Mouse (Mus musculus): ENCODE data around the gene Scnn1a. TPM values are rescaled to one million over a fixed set of nuclear protein-coding genes. Genes with fewer than 3 reads are reported as not detected.

Scnn1a gene
- polyA plus RNA-seq, 1 experiment from 2014 or later: 2.6 TPM

DNA sequence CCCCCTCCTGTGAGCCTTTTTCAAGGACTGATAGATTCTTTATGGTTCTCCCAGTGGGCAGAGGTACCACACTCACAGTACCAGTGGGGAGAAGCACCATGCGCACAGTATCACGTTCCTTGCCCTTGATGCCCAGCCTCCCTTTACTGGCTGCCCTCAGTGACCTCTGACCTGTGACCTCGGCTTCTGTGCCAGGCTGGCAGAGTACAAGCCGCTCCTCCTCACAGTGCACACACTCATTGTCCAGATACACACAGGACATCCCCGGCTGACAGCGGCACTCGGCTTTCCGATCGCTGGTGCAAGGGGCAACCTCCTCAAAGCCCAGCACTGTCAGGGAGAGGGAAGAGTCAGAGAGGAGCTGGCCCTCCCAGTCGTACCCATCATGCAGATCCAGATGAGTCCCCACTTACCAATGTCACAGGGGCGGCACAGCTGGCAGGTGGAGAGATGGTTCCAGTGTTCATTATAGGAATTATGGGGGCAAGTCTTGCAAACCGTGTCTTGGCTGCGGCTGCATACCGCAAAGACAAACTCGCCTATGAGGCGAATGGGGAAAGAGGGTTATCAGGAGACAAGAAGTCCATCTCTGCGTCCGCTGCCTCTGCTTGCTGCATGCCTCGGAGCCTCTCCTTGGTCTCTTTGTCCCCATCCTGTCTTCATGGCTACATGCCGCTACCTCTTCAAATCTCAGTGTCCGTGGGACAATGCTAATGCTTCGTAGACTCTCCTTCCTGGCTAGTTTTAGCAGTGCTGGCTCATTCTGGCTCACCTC, 7.7 kb upstream of the Scnn1a start:
- peaks cover 25% of the 10 kb centered on the region for H3K4me1 ChIP-seq (replicated peaks)
- H3K27me3 ChIP-seq (replicated peaks): no peaks in the 10 kb centered on the region
- H3K9me3 ChIP-seq: no peaks in the 10 kb centered on the region
- H3K4me3 ChIP-seq (replicated peaks): peak overlapping the region; percentile 62
- no peak for ATAC-seq
- WGBS: 46% methylated on average over 22 of the region's 22 CpGs
- H3K9ac ChIP-seq: peak overlapping the region; percentile 76
- peak overlapping the region; percentile 68 for H3K4me2 ChIP-seq (replicated peaks)
- peak overlapping the region; percentile 65 for H3K27ac ChIP-seq
- peaks cover 4% of the 10 kb centered on the region; the same call in 1 of the 2 replicates for H3K36me3 ChIP-seq

DNA sequence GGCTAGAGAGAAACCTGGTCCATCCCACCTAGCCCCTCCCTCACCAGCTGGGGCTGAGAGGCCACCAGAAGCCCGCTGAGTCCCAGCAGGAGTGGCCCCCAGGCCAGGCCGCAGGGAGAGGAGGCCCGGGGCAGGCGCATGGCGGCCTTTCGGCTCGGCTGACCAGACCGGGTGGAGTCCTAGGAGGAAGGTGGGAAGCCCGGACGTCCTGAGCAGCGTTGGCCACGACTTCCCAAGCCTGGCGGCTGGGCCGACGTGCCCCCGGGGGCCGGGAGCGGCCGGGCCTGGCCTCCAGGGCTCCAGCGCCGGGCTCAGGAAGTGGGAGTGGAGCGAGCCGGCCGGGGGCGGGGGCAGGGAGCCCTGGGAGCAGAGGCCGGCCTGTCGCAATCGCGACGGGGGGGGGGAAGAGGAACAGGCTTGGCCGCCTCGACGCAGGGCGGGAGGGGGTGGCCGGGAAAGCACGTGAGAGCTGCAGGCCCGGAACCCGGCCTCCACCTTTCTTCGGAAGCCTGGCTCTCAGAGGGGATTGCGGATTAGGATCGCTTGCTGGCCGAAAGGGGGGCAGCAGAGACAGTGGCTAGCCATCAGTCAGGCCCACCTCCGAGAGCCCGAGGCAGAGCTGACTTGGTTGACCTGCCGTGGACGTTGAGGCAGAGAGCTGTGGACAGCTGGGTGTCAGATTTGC, 6.8 kb upstream of the Scnn1a start, which contains the start of gene Ltbr:
Gene Ltbr (minus strand): TSS at position 340 of the 685 bp plus-strand sequence.
- Histone ChIP-seq H3K36me3 (no peaks in the 10 kb centered on the region), H3K9ac (peak within 1 kb of the TSS; percentile 76), H3K4me1 (replicated peaks) (peaks cover 25% of the 10 kb centered on the region), H3K4me3 (replicated peaks) (peak within 1 kb of the TSS; percentile 62), H3K9me3 (no peaks in the 10 kb centered on the region), H3K27me3 (replicated peaks) (no peaks in the 10 kb centered on the region), H3K4me2 (replicated peaks) (peak within 1 kb of the TSS; percentile 68), H3K27ac (peak within 1 kb of the TSS; percentile 65)
- peak; percentile 96 for ATAC-seq
- WGBS: 1% methylated on average over 45 of the region's 46 CpGs

DNA sequence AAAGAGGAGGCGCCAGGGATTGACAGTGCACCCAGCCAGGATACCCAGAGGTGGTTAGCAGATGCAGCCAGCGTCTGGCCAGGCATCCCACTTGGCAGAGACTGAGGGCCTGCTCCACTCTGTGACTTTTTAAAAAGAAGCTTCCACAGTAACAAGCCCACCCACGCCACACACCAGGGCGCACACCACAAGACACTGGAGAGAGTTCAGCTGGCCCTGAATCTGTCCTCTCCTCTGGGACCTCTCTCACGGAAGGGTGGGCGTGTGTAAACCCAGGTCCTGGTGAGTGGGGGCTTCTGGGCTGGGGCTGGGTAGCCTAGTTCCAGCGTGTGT, 6.3 kb upstream of the Scnn1a start:
- ATAC-seq: no peak; the same call in 1 of the 2 replicates
- H3K27ac ChIP-seq: peak overlapping the region; percentile 65
- H3K4me1 ChIP-seq (replicated peaks): peaks cover 24% of the 10 kb centered on the region
- no peaks in the 10 kb centered on the region for H3K9me3 ChIP-seq
- H3K27me3 ChIP-seq (replicated peaks): no peaks in the 10 kb centered on the region
- H3K9ac ChIP-seq: peak overlapping the region; percentile 76
- peak overlapping the region; percentile 68 for H3K4me2 ChIP-seq (replicated peaks)
- peak overlapping the region; percentile 62 for H3K4me3 ChIP-seq (replicated peaks)
- H3K36me3 ChIP-seq: no peaks in the 10 kb centered on the region
- WGBS: 49% methylated on average over 7 of the region's 7 CpGs

DNA sequence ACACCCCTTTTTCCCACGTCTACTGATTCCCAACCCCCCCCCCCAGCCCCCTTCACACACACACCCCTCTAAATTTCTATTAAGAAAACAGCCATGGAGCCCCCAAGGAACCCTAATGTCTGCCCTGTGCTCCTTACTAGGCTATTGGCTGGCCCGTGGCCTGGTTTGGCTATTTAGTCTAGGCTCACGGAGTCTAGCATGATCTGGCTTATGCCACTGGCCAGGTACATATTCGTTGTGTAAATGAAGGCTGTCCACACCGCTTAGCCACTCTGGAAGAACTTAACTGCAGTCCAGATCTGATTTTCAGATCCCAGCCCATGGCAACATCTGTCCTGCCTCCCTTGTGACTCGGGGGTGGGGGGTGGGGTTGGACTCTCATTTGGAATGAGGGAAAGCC, 5.7 kb upstream of the Scnn1a start:
- H3K4me3 ChIP-seq (replicated peaks): no peak overlapping the region
- no peak overlapping the region for H3K9ac ChIP-seq
- ATAC-seq: no peak
- H3K9me3 ChIP-seq: no peaks in the 10 kb centered on the region
- H3K4me1 ChIP-seq (replicated peaks): peaks cover 21% of the 10 kb centered on the region
- H3K4me2 ChIP-seq (replicated peaks): peak overlapping the region; percentile 68; the same call in 1 of the 2 replicates
- H3K27me3 ChIP-seq (replicated peaks): no peaks in the 10 kb centered on the region
- WGBS: 78% methylated on average over 6 of the region's 6 CpGs
- no peak overlapping the region for H3K27ac ChIP-seq
- H3K36me3 ChIP-seq: no peaks in the 10 kb centered on the region

DNA sequence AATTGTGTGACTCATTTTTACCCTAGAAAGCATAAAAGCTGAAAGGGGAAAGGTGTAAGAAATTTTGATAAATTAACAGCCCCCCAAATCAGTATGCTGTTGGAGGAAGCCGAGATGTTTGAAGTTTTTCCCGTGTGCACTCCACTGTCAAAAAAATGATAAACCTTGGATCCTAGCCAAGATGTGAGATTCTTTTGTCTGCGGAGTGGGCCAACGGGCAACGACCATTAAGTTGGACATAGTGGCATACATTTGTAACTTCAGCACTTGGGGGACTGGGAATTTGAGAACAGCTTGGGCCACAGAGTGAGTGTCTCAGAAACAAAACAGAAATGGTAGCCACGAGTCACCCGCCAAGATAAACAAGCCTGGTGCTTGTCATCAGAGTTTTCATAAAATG, 3.4 kb upstream of the Scnn1a start:
- no peak overlapping the region for H3K9ac ChIP-seq
- peaks cover 16% of the 10 kb centered on the region for H3K27me3 ChIP-seq (replicated peaks)
- H3K4me2 ChIP-seq (replicated peaks): no peak overlapping the region
- WGBS: 47% methylated on average over 7 of the region's 7 CpGs
- no peak for ATAC-seq
- peaks cover 23% of the 10 kb centered on the region for H3K4me1 ChIP-seq (replicated peaks)
- H3K36me3 ChIP-seq: no peaks in the 10 kb centered on the region
- H3K27ac ChIP-seq: no peak overlapping the region
- no peak overlapping the region for H3K4me3 ChIP-seq (replicated peaks)
- no peaks in the 10 kb centered on the region for H3K9me3 ChIP-seq

DNA sequence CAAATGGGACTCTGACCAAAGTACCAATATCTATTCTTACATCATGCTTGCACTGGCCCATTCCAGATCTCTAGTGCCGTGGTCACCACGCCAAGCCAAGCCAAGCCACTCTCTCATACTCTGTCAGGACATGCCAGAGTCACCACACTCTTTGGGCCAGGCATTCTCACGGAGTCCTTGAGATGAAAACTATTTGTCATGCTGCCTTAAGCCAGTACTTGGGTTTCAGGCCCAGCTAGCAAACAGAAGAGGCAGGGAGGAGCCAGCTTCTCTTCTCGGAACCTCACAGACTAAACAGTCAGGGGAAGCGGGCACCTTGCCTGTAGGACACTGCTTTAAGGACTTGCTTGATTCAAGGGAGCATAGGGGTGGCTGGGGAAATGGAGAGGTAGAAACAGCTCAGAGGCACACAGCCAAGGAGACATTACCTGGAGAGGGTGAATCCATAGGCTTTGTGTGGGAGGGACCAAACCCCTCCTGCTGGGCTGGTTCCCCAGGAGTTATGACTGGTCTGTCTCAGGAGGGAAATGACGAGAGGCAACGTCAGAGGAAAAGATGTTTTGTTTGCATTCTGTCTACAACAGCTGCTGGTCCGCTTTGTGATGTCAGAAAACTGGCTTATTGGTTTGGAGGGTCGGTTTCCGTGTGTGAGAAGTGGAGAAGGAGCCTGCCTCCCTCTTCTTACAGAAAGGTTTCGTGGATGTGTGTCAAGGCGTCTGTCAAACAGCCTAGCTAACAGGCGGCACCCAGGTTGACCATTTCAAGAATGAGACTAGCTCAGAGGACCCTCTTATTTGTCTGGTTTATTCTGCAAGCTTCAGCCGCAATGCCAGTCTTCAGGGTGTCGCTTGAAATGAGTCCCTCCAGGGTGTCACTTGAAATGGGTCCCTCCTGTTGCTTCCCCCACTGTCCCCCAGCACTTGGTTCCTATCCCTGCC, 1.2 kb upstream of the Scnn1a start:
- Histone ChIP-seq H3K9ac (no peak overlapping the region), H3K9me3 (no peaks in the 10 kb centered on the region), H3K27me3 (replicated peaks) (peaks cover 20% of the 10 kb centered on the region), H3K36me3 (no peaks in the 10 kb centered on the region), H3K4me2 (replicated peaks) (no peak overlapping the region), H3K4me3 (replicated peaks) (no peak overlapping the region), H3K27ac (0 out of 2 replicates have a peak overlapping the region, but pooled peaks have one; percentile 6), H3K4me1 (replicated peaks) (peaks cover 10% of the 10 kb centered on the region)
- ATAC-seq: no peak
- 61% methylated on average over 15 of the region's 15 CpGs for WGBS

DNA sequence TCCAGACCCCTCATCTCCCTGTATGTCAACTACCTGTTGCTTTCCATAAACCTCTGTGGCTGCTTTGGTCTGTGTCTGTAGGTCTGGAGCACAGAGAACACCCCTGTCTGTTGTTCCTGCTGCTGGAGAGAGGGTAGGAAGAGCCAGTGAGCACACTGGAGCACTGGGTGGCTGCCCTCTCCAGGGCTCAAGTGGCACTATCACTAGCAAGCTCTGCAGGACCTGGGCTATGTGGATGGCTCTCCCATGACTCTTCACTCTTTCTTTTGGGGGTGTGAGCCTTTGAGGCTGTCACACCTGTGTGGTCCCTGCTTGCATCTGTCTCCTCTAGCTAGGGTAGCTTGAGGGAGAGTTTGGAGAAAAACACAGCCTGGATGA, 551 bp upstream of the Scnn1a start:
- Histone ChIP-seq H3K4me3 (replicated peaks) (no peak overlapping the region), H3K4me2 (replicated peaks) (no peak overlapping the region), H3K36me3 (no peaks in the 10 kb centered on the region), H3K27ac (no peak overlapping the region), H3K27me3 (replicated peaks) (peaks cover 20% of the 10 kb centered on the region), H3K9me3 (no peaks in the 10 kb centered on the region), H3K4me1 (replicated peaks) (peaks cover 8% of the 10 kb centered on the region; the same call in 1 of the 2 replicates), H3K9ac (no peak overlapping the region)
- no peak for ATAC-seq

DNA sequence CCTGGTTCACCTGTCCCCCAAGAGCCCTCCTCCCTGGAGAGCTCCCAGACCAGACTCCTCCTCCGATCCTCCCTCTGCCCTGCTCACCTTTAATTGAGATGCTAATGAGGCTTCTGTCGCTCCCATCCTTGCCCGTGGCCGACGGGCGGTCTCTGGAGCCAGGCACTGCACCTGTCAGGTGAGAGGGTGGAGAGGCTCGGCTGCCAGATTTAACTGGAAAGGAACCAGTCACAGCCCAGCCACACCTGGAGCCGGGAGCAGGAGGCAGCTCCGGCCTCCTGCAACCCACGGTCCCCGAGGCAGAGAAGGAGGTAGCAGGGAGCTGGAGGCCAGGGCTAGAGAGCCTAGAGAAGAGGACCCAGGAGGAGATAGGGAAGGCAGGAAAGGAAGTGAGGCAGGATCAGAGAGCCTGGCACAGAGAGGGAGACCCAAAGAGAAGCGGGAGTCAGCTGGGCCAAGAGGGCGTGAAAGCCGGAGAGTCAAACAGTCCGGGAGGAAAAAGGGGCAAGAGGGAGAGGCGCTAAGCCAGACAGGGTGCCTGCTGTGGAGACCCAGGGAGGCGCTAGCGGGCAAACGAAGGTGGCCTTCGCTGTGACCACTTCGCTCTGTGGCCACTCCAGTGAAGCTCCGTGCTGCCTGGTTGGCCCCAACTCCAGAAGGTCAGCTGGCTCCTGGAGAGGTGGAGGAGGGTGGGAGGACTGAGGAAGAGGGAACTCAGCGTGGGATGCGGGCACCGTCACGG, 826 bp downstream of the Scnn1a start:
- ATAC-seq: 0 out of 2 replicates have a peak, but pooled peaks have one; percentile 19
- H3K4me2 ChIP-seq (replicated peaks): 0 out of 2 replicates have a peak overlapping the region, but pooled peaks have one; percentile 16
- no peaks in the 10 kb centered on the region for H3K36me3 ChIP-seq
- no peak overlapping the region for H3K27ac ChIP-seq
- WGBS: 21% methylated on average over 26 of the region's 26 CpGs
- H3K9me3 ChIP-seq: no peaks in the 10 kb centered on the region
- H3K9ac ChIP-seq: no peak overlapping the region
- peaks cover 20% of the 10 kb centered on the region for H3K27me3 ChIP-seq (replicated peaks)
- H3K4me1 ChIP-seq (replicated peaks): peaks cover 8% of the 10 kb centered on the region; the same call in 1 of the 2 replicates
- H3K4me3 ChIP-seq (replicated peaks): no peak overlapping the region

DNA sequence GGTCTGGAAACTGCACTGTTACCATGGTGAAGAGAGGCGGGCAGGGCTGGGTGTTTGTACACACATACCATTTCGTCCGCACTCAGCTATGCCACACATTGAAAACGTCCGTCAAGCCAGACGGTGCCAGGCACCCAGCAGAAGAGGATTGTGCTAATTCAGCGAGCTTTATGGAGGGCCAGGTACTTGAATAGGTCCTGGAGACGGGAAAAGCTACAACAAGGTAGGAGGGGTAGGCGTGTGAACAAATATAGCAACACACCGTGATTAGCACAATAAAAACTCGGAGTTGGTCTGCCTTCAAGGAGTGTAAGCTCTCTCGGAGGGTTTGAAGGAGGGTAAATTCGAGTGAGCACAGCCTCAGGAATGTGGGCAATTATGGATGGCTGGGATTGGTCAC, 2.3 kb downstream of the Scnn1a start:
- Histone ChIP-seq H3K4me3 (replicated peaks) (no peak overlapping the region), H3K27ac (no peak overlapping the region)

DNA sequence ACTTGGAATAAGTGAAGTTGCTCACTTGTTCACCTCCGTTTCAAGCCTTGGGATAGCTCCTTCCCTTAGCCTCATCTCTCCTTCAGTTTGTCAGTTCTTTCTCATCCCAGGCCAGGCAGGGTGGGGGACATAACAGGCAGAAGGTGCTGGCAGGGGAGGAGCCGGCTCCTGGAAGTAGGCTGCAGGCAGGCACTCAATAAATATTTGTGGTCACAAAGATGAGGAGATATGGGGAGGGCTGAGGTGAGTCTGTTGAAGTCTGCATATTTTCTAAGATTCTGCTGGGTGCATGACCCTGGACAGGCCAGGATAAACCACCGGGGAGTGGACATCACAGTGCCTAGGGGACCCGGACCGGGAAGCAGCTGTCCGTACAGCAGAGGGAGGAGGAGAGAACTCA, 3.1 kb downstream of the Scnn1a start:
- H3K36me3 ChIP-seq: no peaks in the 10 kb centered on the region
- WGBS: 42% methylated on average over 6 of the region's 6 CpGs
- no peak overlapping the region for H3K9ac ChIP-seq
- H3K27me3 ChIP-seq (replicated peaks): peaks cover 20% of the 10 kb centered on the region
- no peak for ATAC-seq
- H3K9me3 ChIP-seq: no peaks in the 10 kb centered on the region
- no peak overlapping the region for H3K27ac ChIP-seq
- no peak overlapping the region for H3K4me3 ChIP-seq (replicated peaks)
- no peak overlapping the region for H3K4me2 ChIP-seq (replicated peaks)
- peaks cover 8% of the 10 kb centered on the region; the same call in 1 of the 2 replicates for H3K4me1 ChIP-seq (replicated peaks)

More for the DNA sequence above, 2.3 kb downstream of the Scnn1a start:
- Histone ChIP-seq H3K9me3 (no peaks in the 10 kb centered on the region), H3K4me2 (replicated peaks) (no peak overlapping the region), H3K9ac (no peak overlapping the region), H3K36me3 (no peaks in the 10 kb centered on the region), H3K4me1 (replicated peaks) (peaks cover 8% of the 10 kb centered on the region; the same call in 1 of the 2 replicates), H3K27me3 (replicated peaks) (peaks cover 20% of the 10 kb centered on the region)
- ATAC-seq: no peak
- WGBS: 51% methylated on average over 13 of the region's 13 CpGs

DNA sequence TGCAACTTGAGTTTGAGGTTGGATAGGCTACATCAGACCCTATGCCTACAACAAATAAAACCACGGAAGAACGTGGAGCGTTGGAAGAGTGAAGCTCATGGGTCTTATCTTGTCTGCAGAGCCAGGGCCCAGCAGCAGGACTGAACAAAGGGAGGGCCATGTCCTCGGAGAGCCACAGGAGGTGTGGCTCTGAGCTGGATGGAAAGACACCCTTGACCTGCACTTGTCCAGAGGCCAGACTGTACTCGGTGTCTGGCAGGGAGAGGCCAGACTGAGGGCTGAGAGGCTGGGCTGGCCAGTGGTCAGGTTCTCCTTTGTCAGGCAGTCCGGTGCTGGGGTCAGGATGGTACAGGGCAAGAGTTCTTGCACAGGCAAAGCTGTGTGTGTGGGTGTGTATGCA, 4.9 kb downstream of the Scnn1a start:
- ATAC-seq: no peak
- Histone ChIP-seq H3K9me3 (no peaks in the 10 kb centered on the region), H3K27me3 (replicated peaks) (peaks cover 19% of the 10 kb centered on the region), H3K4me1 (replicated peaks) (peaks cover 8% of the 10 kb centered on the region; the same call in 1 of the 2 replicates), H3K36me3 (no peaks in the 10 kb centered on the region), H3K4me3 (replicated peaks) (no peak overlapping the region), H3K9ac (no peak overlapping the region), H3K27ac (no peak overlapping the region), H3K4me2 (replicated peaks) (no peak overlapping the region)
- WGBS: 60% methylated on average over 6 of the region's 6 CpGs

All from intestine, embryonic 15.5 days (tissue).